Mouse (Mus musculus): Measurements from ENCODE around the gene Upk3b. TPM values are rescaled to one million over a fixed set of nuclear protein-coding genes. Genes with fewer than 3 reads are reported as not detected.
A peak's percentile ranks its signal among the peaks of the same experiment; 100 is the strongest.
"Not testable (repeated sequence)": the region's sequence is repeated elsewhere in the genome, so short reads cannot be mapped to it uniquely, and the experiment has no call there.

Upk3b gene
- total RNA-seq, 2 experiments from 2014 or later: not detected

DNA sequence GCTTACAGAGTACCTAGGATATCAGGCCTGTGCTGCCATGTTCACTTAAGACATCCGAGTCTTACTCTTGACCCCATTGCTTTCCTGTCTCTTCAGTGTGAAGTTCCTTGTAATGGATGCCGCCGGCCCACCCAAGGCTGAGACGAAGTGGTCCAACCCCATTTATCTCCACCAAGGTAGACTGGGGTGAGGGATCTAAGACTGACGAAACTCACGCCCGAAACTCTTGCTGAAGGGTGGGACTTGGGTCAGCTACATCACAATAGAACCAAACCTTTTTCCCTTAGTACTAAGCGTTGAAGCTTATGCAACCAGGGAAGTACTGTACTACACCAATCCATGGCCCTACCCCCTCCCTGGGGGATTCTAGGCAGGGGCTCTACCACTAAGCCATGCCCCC is 3.4 kb downstream of the Upk3b start:
- TF ChIP-seq CTCF (IDR thresholded peaks at IDR 0.05): no peak
- intact Hi-C loops (cut with DNase I): no loop called here

DNA sequence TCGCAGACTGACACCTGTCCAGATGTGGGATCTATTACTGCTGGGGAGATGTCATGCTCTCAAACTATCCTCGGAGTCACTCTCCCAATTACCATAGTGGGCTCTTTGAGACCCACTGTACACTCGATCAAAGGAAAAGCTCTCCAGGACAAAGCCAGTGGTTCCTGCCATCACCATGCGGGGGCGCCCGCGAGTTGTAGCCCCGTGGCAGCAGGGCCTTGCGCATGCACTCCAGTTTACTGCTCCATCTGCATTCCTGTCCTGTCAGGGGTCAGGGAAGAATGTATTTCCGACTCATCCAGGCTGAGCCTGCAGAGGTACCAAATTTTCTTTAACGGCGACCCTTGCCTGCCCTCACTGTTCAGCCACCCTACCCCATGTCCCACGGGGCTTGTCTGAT is 6.6 kb downstream of the Upk3b start:
- Histone ChIP-seq H3K4me3 (no peak overlapping the region), H3K27ac (no peak overlapping the region)
- intact Hi-C loops (cut with DNase I): loop anchor here (1.0 kb wide), 1 partner anchor 16 kb away; no protein-coding TSS in a partner anchor
- no peak for DNase-seq
- TF ChIP-seq CTCF (IDR thresholded peaks at IDR 0.05): peak; percentile 62

More for the DNA sequence above, 3.4 kb downstream of the Upk3b start:
- H3K4me3 ChIP-seq: no peak overlapping the region
- DNase-seq: no peak
- H3K27ac ChIP-seq: no peak overlapping the region

GRCm38 (mm10) chr5:136045408-136045807 is 7.1 kb downstream of the Upk3b start:
- no peak for DNase-seq
- intact Hi-C loops (cut with DNase I): loop anchor here (1.0 kb wide), 1 partner anchor 16 kb away; no protein-coding TSS in a partner anchor
- TF ChIP-seq CTCF (IDR thresholded peaks at IDR 0.05): peak; percentile 41
- Histone ChIP-seq H3K27ac (no peak overlapping the region), H3K4me3 (no peak overlapping the region)

GRCm38 (mm10) chr5:136045987-136046386 is 7.7 kb downstream of the Upk3b start:
- DNase-seq: peak; percentile 87
- TF ChIP-seq CTCF (IDR thresholded peaks at IDR 0.05): peak; percentile 81
- Histone ChIP-seq H3K4me3 (no peak overlapping the region), H3K27ac (no peak overlapping the region)
- intact Hi-C loops (cut with DNase I): loop anchor here (1.0 kb wide), 1 partner anchor 15 kb away; no protein-coding TSS in a partner anchor

GRCm38 (mm10) chr5:136048541-136048940 is 10.2 kb downstream of the Upk3b start:
- H3K4me3 ChIP-seq; H3K27ac ChIP-seq; DNase-seq; intact Hi-C loops (cut with DNase I): not testable (repeated sequence)

DNA sequence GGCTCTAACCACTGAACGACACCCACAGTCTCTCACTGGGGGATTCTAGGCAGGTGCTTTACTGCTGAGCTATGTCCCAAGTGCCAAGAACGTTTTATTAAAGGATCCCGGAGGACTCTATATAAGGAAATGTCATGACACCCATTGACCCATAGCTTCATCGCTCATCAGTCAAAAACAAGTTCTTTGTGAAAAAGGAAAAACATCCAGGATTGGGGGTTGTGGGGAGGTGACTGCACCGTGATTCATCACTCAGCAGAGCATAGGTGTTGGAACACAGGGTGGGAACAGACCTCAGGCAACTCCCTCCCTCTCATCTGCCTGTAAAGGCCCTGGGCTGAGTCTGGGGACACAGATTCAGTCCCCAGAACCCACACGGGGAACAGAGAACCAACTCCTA is 11.6 kb downstream of the Upk3b start:
- intact Hi-C loops (cut with DNase I): no loop called here
- Histone ChIP-seq H3K27ac (peak overlapping the region; percentile 31; the same call in 1 of the 2 replicates), H3K4me3 (no peak overlapping the region)
- no peak for TF ChIP-seq CTCF (IDR thresholded peaks at IDR 0.05)
- no peak for DNase-seq

- intact Hi-C loops (cut with DNase I): no loop called here
- no peak for TF ChIP-seq CTCF (IDR thresholded peaks at IDR 0.05)
- DNase-seq: peak; percentile 57
Measured at GRCm38 (mm10) chr5:136051231-136052085, 13.2 kb downstream of the Upk3b start.

GRCm38 (mm10) chr5:136052861-136053655 is 14.8 kb downstream of the Upk3b start:
- no peak for TF ChIP-seq CTCF (IDR thresholded peaks at IDR 0.05)
- Histone ChIP-seq H3K4me3 (no peak overlapping the region), H3K27ac (no peak overlapping the region)
- DNase-seq: no peak
- intact Hi-C loops (cut with DNase I): no loop called here

More at GRCm38 (mm10) chr5:136051231-136052085, 13.2 kb downstream of the Upk3b start:
- H3K27ac ChIP-seq: peak overlapping the region; percentile 59
- H3K4me3 ChIP-seq: no peak overlapping the region

- intact Hi-C loops (cut with DNase I): no loop called here
- H3K27ac ChIP-seq: no peak within 1 kb of the TSS
- no peak for TF ChIP-seq CTCF (IDR thresholded peaks at IDR 0.05)
- no peak for DNase-seq
- H3K4me3 ChIP-seq: no peak within 1 kb of the TSS
Measured at GRCm38 (mm10) chr5:136054301-136055077, 16.2 kb downstream of the Upk3b start, which contains the start of gene Upk3bl. Gene Upk3bl, plus strand, starts transcription at chr5:136054492.

DNA sequence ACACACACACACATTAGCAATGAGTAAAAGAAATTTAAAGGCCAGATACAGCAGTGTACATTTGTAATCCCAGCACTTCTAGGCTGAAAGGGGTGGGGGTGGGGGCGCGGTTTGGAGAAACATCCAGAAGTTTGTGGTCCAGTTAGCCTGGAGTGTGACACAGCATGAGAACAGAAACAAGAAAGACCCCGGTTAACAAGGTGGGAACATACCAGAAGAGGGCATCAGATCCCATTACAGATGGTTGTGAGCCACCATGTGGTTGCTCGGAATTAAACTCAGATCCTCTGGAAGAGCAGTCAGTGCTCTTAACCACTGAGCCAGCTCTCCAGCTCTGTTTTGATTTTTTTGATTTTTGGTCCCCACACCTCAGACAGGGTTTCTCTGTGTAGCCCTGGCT is 17.8 kb downstream of the Upk3b start:
- DNase-seq: no peak
- TF ChIP-seq CTCF (IDR thresholded peaks at IDR 0.05): no peak
- H3K27ac ChIP-seq: no peak overlapping the region
- intact Hi-C loops (cut with DNase I): no loop called here
- H3K4me3 ChIP-seq: no peak overlapping the region

- Histone ChIP-seq H3K27ac (no peak overlapping the region), H3K4me3 (no peak overlapping the region)
- TF ChIP-seq CTCF (IDR thresholded peaks at IDR 0.05): no peak
- DNase-seq: no peak
- intact Hi-C loops (cut with DNase I): no loop called here
Measured at GRCm38 (mm10) chr5:136057085-136057484, 18.8 kb downstream of the Upk3b start.

GRCm38 (mm10) chr5:136061567-136061966 is 23.3 kb downstream of the Upk3b start:
- peak; percentile 85 for DNase-seq
- Histone ChIP-seq H3K4me3 (no peak overlapping the region), H3K27ac (no peak overlapping the region)
- intact Hi-C loops (cut with DNase I): loop anchor here (1.0 to 5.0 kb wide), 4 partner anchors 16 to 184 kb away; no protein-coding TSS in a partner anchor
- TF ChIP-seq CTCF (IDR thresholded peaks at IDR 0.05): peak; percentile 99; the same call in 1 of the 2 replicates

Data from gastrocnemius, adult 2 months (tissue).